Mouse (Mus musculus) lung, adult 2 months (tissue): ENCODE measurements around the gene Foxd2.

Experiments
- CTCF ChIP-seq: fragments of 200-500 bp; IDR thresholded peaks from 2 replicates; pipeline ENCODE4 v1.5.1; 2011; ENCODE audit warnings: mild to moderate bottlenecking, low read length, control low read depth; ENCODE audit not compliant: insufficient read depth
- POLR2A ChIP-seq: fragments of 200-500 bp; IDR thresholded peaks from 2 replicates; pipeline ENCODE4 v1.6.1; 2011; ENCODE audit warnings: low read depth, mild to moderate bottlenecking, control low read depth, low read length, borderline replicate concordance; ENCODE audit errors: extremely low read depth

DNA sequence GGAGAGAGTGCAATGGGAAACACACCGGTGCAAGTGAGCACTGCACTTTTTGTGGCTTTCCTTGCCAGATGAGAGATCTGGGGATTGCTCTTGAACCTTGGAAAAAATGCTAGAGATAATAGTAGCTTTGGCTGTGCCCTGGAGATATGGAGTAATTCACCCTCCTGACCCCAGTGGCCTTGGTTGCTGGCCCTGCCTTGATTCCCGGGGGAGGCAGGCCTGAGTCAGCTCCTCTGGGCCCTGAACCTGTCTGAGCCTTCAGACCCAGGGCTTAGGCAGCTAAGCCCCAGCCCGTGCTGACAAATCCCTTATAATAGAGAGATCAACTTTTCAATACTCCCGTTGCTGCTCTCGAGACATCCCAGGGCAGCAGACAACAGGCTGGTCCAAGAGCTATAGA lies 50.2 kb downstream of the Foxd2 start:
- TF ChIP-seq POLR2A: no peak
- TF ChIP-seq CTCF: no peak
